Comparison of ENCODE assay signal across 23 mouse cellular contexts in genomic region chr11:39883305-39883704, GRCm38 (mm10).
DNase-seq lines count a peak whose midpoint lies in the region; ATAC-seq lines count a peak whose summit lies in the region.
"Had no signal": no experiment of that assay in that cellular context is flagged by ENCODE, and none has a peak within 500 bp of the region (broad histone marks: within the 10 kb centered on the region; RNA-seq: fewer than 3 reads in every experiment).

No protein-coding gene starts in this region.

- no peaks in the 10 kb centered on the region for H3K36me3 ChIP-seq in neural tube, embryonic 12.5 days
- H3K36me3 ChIP-seq in neural tube, embryonic 14.5 days (ENCODE audit: control insufficient read depth, insufficient read depth, low read length), result no peaks in the 10 kb centered on the region
- H3K36me3 ChIP-seq: embryonic facial prominence, embryonic 13.5 days; embryonic facial prominence, embryonic 15.5 days; forebrain, embryonic 10.5 days; forebrain, embryonic 12.5 days had no signal

- H3K27me3 ChIP-seq in neural tube, embryonic 12.5 days (replicated peaks), result no peaks in the 10 kb centered on the region
- no peaks in the 10 kb centered on the region for H3K27me3 ChIP-seq in neural tube, embryonic 14.5 days (ENCODE audit: control insufficient read depth, insufficient read depth, low read length)
- H3K27me3 ChIP-seq: embryonic facial prominence, embryonic 13.5 days; embryonic facial prominence, embryonic 15.5 days; forebrain, embryonic 12.5 days had no signal

- H3K4me1 ChIP-seq in neural tube, embryonic 12.5 days, result no peaks in the 10 kb centered on the region
- no peaks in the 10 kb centered on the region for H3K4me1 ChIP-seq in neural tube, embryonic 14.5 days (ENCODE audit: control insufficient read depth, insufficient read depth, low read length)
- H3K4me1 ChIP-seq: embryonic facial prominence, embryonic 13.5 days; embryonic facial prominence, embryonic 15.5 days; forebrain, embryonic 10.5 days; forebrain, embryonic 12.5 days had no signal

- H3K9me3 ChIP-seq in neural tube, embryonic 12.5 days, result no peaks in the 10 kb centered on the region
- no peaks in the 10 kb centered on the region for H3K9me3 ChIP-seq in neural tube, embryonic 14.5 days (ENCODE audit: control insufficient read depth, low read length)
- H3K9me3 ChIP-seq: embryonic facial prominence, embryonic 13.5 days; embryonic facial prominence, embryonic 15.5 days; forebrain, embryonic 10.5 days; forebrain, embryonic 12.5 days had no signal

- no peak overlapping the region for H3K27ac ChIP-seq in neural tube, embryonic 12.5 days
- H3K27ac ChIP-seq in neural tube, embryonic 14.5 days (ENCODE audit: low read depth, low read length), result no peak overlapping the region
- H3K27ac ChIP-seq: embryonic facial prominence, embryonic 13.5 days; embryonic facial prominence, embryonic 15.5 days; forebrain, embryonic 10.5 days; forebrain, embryonic 12.5 days had no signal

- no peak for DNase-seq in neural tube, embryonic 10.5 days (ENCODE audit: extremely low spot score, low spot score)
- peak; percentile 11 for DNase-seq in retina, postnatal 1 day
- no peak for DNase-seq in retina, embryonic 14.5 days (ENCODE audit: low spot score)
- DNase-seq in adrenal gland, adult 2 months, result no peak
- DNase-seq: adrenal gland, adult 8-10 months; adrenal gland, postnatal 14 days; adrenal gland, postnatal 36 days; cerebellum, adult 11 months; cerebellum, adult 18-20 months; cerebellum, adult 8-10 months; cerebellum, adult 9-11 months; cerebellum, postnatal 14 days; cerebellum, postnatal 36 days; embryo, embryonic 11 days had no signal

- no peak overlapping the region for H3K4me3 ChIP-seq in neural tube, embryonic 12.5 days
- no peak overlapping the region for H3K4me3 ChIP-seq in neural tube, embryonic 14.5 days (ENCODE audit: low read depth, low read length)
- H3K4me3 ChIP-seq: embryonic facial prominence, embryonic 13.5 days; embryonic facial prominence, embryonic 15.5 days; erythroblast, embryonic 14.5 days; forebrain, embryonic 10.5 days; forebrain, embryonic 12.5 days had no signal

- 48% methylated on average over 1 of the region's 1 CpGs for WGBS in neural tube, embryonic 12.5 days
- WGBS in neural tube, embryonic 14.5 days, result 22% methylated on average over 1 of the region's 1 CpGs

- ATAC-seq in neural tube, embryonic 12.5 days (ENCODE audit: low FRiP score, low read depth), result peak; percentile 65
- ATAC-seq in neural tube, embryonic 14.5 days (ENCODE audit: low read depth), result peak; percentile 70; the same call in 1 of the 2 replicates
- ATAC-seq: forebrain, embryonic 14.5 days; forebrain, embryonic 16.5 days had no signal

- H3K9ac ChIP-seq in neural tube, embryonic 12.5 days, result no peak overlapping the region
- no peak overlapping the region for H3K9ac ChIP-seq in neural tube, embryonic 14.5 days (replicated peaks; ENCODE audit: low read depth, low read length)
- H3K9ac ChIP-seq: embryonic facial prominence, embryonic 13.5 days; embryonic facial prominence, embryonic 15.5 days; forebrain, embryonic 12.5 days had no signal

- no peak overlapping the region for H3K4me2 ChIP-seq in neural tube, embryonic 12.5 days (replicated peaks)
- no peak overlapping the region for H3K4me2 ChIP-seq in neural tube, embryonic 14.5 days (ENCODE audit: low read depth, low read length)
- H3K4me2 ChIP-seq: embryonic facial prominence, embryonic 13.5 days; embryonic facial prominence, embryonic 15.5 days; forebrain, embryonic 12.5 days had no signal
